Comparison of ENCODE assay signal across 14 mouse cellular contexts in the genomic region with DNA sequence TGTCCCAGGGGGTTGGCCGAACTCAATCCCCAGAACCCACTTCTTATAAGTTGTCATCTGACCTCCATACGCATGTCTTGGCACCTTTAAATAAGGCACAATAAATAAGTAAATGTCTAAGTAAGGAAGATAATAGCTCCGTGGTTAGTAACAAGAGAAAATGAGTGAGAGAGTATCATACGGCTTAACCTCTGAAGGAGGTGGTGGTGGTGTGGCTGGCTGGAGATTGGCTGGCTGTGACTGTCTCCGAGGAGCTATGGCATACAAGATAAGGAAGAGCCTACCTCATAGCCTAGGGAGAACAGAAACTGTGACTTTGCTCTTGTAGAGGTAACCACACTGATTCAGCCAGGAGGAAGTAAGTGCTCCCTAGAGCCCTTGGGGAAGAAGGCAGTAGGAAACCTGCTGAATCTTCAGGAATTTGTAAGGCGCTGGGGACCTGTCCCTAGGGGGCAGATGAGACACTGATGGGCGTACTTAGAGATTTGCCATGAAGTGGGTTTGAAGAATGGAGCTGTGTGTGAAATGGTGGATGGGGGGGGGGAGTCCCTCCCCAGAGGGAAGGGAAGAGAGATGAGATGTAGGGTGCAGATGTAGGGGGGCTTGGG. TPM values are rescaled to one million over a fixed set of nuclear protein-coding genes. Genes with fewer than 3 reads are reported as not detected.
DNase-seq lines count a peak whose midpoint lies in the region; ATAC-seq and TF ChIP-seq lines count a peak whose summit lies in the region.
"Had no signal": no experiment of that assay in that cellular context is flagged by ENCODE, and none has a peak within 500 bp of the region (broad histone marks: within the 10 kb centered on the region; RNA-seq: fewer than 3 reads in every experiment).

No protein-coding gene starts in this region.

- H3K4me1 ChIP-seq in erythroblast, embryonic 14.5 days (ENCODE audit: control insufficient read depth), result peaks cover 88% of the 10 kb centered on the region
- H3K4me1 ChIP-seq in liver, postnatal 0 days (ENCODE audit: insufficient read depth), result peaks cover 49% of the 10 kb centered on the region

- peak overlapping the region; percentile 39; the same call in 1 of the 2 replicates for H3K9ac ChIP-seq in liver, postnatal 0 days (replicated peaks)
- H3K9ac ChIP-seq: forebrain, embryonic 13.5 days; hindbrain, embryonic 15.5 days had no signal

- peaks cover 68% of the 10 kb centered on the region for H3K36me3 ChIP-seq in erythroblast, embryonic 14.5 days (ENCODE audit: control insufficient read depth)
- peaks cover 50% of the 10 kb centered on the region for H3K36me3 ChIP-seq in liver, postnatal 0 days (replicated peaks; ENCODE audit: insufficient read depth, low read length)

- no peaks in the 10 kb centered on the region for H3K27me3 ChIP-seq in erythroblast, embryonic 14.5 days (ENCODE audit: control insufficient read depth)
- H3K27me3 ChIP-seq in liver, postnatal 0 days (ENCODE audit: insufficient read depth, low read length), result no peaks in the 10 kb centered on the region
- H3K27me3 ChIP-seq: forebrain, embryonic 13.5 days; hindbrain, embryonic 15.5 days; Patski had no signal

- DNase-seq in 416B (ENCODE audit: low read depth) (peak; percentile 78), ES-CJ7 (ENCODE audit: low read depth, low spot score) (peak; percentile 68)
- peak; percentile 55 for DNase-seq in liver, postnatal 0 days
- DNase-seq in frontal cortex, postnatal 25 days (ENCODE audit: low spot score in 2 of 2), result no peak
- DNase-seq in gastrocnemius, postnatal 10 days, result no peak
- DNase-seq in testis, postnatal 14 days (ENCODE audit: low spot score), result no peak
- no peak for DNase-seq in layer of hippocampus, postnatal 10 days (ENCODE audit: low spot score in 2 of 2)
- DNase-seq: gastrocnemius, postnatal 36 days; kidney, postnatal 4 days; left cerebral cortex, postnatal 4 days had no signal

- peak overlapping the region; percentile 51 for H3K4me3 ChIP-seq in erythroblast, embryonic 14.5 days (replicated peaks)
- peak overlapping the region; percentile 9; the same call in 1 of the 2 replicates for H3K4me3 ChIP-seq in liver, postnatal 0 days (ENCODE audit: low read depth, low read length)
- H3K4me3 ChIP-seq: forebrain, embryonic 13.5 days; hindbrain, embryonic 15.5 days had no signal

- peak overlapping the region; percentile 82 for H3K27ac ChIP-seq in liver, postnatal 0 days (ENCODE audit: low read depth)
- H3K27ac ChIP-seq: forebrain, embryonic 13.5 days; hindbrain, embryonic 15.5 days had no signal

- no peaks in the 10 kb centered on the region for H3K9me3 ChIP-seq in erythroblast, embryonic 14.5 days (ENCODE audit: control insufficient read depth, low read length)
- H3K9me3 ChIP-seq in liver, postnatal 0 days (ENCODE audit: low read length), result no peaks in the 10 kb centered on the region
- H3K9me3 ChIP-seq: forebrain, embryonic 13.5 days; hindbrain, embryonic 15.5 days had no signal

- WGBS in liver, postnatal 0 days (ENCODE audit: insufficient replicate concordance), result 44% methylated on average over 7 of the region's 7 CpGs

- peak overlapping the region; percentile 57 for H3K4me2 ChIP-seq in liver, postnatal 0 days (ENCODE audit: low read depth, low read length)
- H3K4me2 ChIP-seq: forebrain, embryonic 13.5 days; hindbrain, embryonic 15.5 days had no signal

- peak; percentile 85 for TF ChIP-seq EP300 in liver, postnatal 0 days (IDR thresholded peaks at IDR 0.05; ENCODE audit: low read depth)

- TF ChIP-seq CTCF in liver, postnatal 0 days (IDR thresholded peaks at IDR 0.05; ENCODE audit: low read depth), result no peak

- ATAC-seq in liver, postnatal 0 days, result peak; percentile 69
- ATAC-seq: forebrain, embryonic 13.5 days; Patski had no signal

RNA-seq across cellular contexts. Expression of gene Trp53, which starts 5.7 kb away (rescaled TPM):
- polyA plus RNA-seq in erythroblast, embryonic 14.5 days (2012), result 4.1 and 4.3 TPM in 2 replicates
- 32.6 and 33.5 TPM in 2 replicates for polyA plus RNA-seq in liver, postnatal 0 days (2015; fragmentation: Nextera tagmentation; extraction: Ambion mirVana)
- total RNA-seq in gastrocnemius, postnatal 10 days (2021), result 10 to 100 TPM; 30.9 to 41.2 TPM
- total RNA-seq in layer of hippocampus, postnatal 10 days (2021), result 10 to 100 TPM; 31.4 to 31.8 TPM

RNA-seq across cellular contexts. Expression of gene Wrap53, which starts 5.8 kb away (rescaled TPM):
- 3.8 and 7.2 TPM in 2 replicates for polyA plus RNA-seq in erythroblast, embryonic 14.5 days (2012)
- 8.1 and 10.0 TPM in 2 replicates for polyA plus RNA-seq in liver, postnatal 0 days (2015; fragmentation: Nextera tagmentation; extraction: Ambion mirVana)
- total RNA-seq in gastrocnemius, postnatal 10 days (2021), result 1 to 10 TPM; 4.3 to 5.5 TPM
- total RNA-seq in layer of hippocampus, postnatal 10 days (2021), result 10 to 100 TPM in 1 of 2 experiments, 1 to 10 TPM in 1; 7.7 to 10.6 TPM

RNA-seq across cellular contexts. Expression of gene Atp1b2, which starts 19.9 kb away (rescaled TPM):
- polyA plus RNA-seq in erythroblast, embryonic 14.5 days (2012), result 8.1 and 9.1 TPM in 2 replicates
- 4.0 and 5.3 TPM in 2 replicates for polyA plus RNA-seq in liver, postnatal 0 days (2015; fragmentation: Nextera tagmentation; extraction: Ambion mirVana)
- 100 to 1,000 TPM; 351 to 394 TPM for total RNA-seq in gastrocnemius, postnatal 10 days (2021)
- total RNA-seq in layer of hippocampus, postnatal 10 days (2021), result 100 to 1,000 TPM; 456 to 463 TPM

RNA-seq across cellular contexts. Expression of gene Efnb3, which starts 25.8 kb away (rescaled TPM):
- polyA plus RNA-seq in erythroblast, embryonic 14.5 days (2012), result 0.15 and 0.20 TPM in 2 replicates
- polyA plus RNA-seq in liver, postnatal 0 days (2015; fragmentation: Nextera tagmentation; extraction: Ambion mirVana), result 0.19 and 0.20 TPM in 2 replicates
- total RNA-seq in gastrocnemius, postnatal 10 days (2021), result 1 to 10 TPM; 1.6 to 2.3 TPM
- 100 to 1,000 TPM; 203 to 217 TPM for total RNA-seq in layer of hippocampus, postnatal 10 days (2021)

RNA-seq across cellular contexts. Expression of gene Shbg, which starts 31.9 kb away (rescaled TPM):
- polyA plus RNA-seq in erythroblast, embryonic 14.5 days (2012), result 0.02 TPM in 1 of 2 replicates, not detected in the other
- polyA plus RNA-seq in liver, postnatal 0 days (2015; fragmentation: Nextera tagmentation; extraction: Ambion mirVana), result 4.3 and 4.7 TPM in 2 replicates
- total RNA-seq in gastrocnemius, postnatal 10 days (2021), result under 1 TPM in 1 of 2 experiments, not detected in 1; 0.54 TPM
- total RNA-seq in layer of hippocampus, postnatal 10 days (2021), result not detected
- total RNA-seq: gastrocnemius, postnatal 36 days; left cerebral cortex, postnatal 4 days had no signal
- polyA plus RNA-seq: forebrain, embryonic 13.5 days; hindbrain, embryonic 15.5 days; Patski had no signal

Comparison
In these comparisons a context has a peak if more than half of its experiments do, and no peak if none do; other contexts are left out.
1. DNase-seq: peak in 416B (single experiment), ES-CJ7 (single experiment) and liver, postnatal 0 days (single experiment); none in frontal cortex, postnatal 25 days (0 of 2), gastrocnemius, postnatal 10 days (single experiment), testis, postnatal 14 days (single experiment) and layer of hippocampus, postnatal 10 days (0 of 2).